Mouse (Mus musculus): ENCODE data around the gene Alcam. TPM values are rescaled to one million over a fixed set of nuclear protein-coding genes. Genes with fewer than 3 reads are reported as not detected.

Gene Alcam
- total RNA-seq, 2 experiments from 2014 or later = 163 to 183 TPM

DNA sequence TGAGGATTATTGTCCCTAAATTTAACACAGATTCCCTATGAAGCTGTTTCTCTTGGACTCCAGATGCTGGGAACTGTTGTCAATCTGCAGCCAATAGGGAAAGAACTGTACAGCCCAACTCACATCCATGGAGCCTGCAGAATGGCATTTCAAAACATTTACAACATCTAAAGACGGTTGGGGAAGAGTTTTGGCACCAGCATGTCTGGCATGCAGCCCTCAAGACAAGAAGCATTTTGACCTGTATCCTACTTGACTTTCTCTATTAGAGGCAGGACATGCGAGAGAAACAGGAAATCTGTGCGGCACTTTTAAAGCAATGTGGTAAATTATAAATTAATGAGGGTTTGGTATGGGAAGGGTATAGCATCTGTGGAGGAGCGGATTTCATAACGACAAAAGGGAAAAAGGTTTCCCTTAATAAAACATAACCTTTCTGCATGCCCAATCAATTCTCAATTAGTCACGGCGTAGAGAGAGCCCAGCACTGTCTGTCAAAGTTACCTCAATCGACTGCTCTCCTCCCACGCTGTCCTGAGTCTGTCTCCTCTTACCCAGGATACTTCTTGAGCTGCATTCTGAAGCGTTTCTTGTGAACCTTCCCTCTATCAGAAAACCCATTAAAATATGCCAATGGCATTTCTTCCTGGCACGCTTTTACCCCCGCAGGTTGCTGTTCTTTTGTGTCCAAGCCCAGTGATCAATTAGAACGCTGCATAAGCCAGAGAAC, 70.3 kb downstream of the Alcam start:
- intact Hi-C loops (cut with DNase I) = no loop called here
- DNase-seq (ENCODE audit: low spot score in 2 of 2) = no peak

DNA sequence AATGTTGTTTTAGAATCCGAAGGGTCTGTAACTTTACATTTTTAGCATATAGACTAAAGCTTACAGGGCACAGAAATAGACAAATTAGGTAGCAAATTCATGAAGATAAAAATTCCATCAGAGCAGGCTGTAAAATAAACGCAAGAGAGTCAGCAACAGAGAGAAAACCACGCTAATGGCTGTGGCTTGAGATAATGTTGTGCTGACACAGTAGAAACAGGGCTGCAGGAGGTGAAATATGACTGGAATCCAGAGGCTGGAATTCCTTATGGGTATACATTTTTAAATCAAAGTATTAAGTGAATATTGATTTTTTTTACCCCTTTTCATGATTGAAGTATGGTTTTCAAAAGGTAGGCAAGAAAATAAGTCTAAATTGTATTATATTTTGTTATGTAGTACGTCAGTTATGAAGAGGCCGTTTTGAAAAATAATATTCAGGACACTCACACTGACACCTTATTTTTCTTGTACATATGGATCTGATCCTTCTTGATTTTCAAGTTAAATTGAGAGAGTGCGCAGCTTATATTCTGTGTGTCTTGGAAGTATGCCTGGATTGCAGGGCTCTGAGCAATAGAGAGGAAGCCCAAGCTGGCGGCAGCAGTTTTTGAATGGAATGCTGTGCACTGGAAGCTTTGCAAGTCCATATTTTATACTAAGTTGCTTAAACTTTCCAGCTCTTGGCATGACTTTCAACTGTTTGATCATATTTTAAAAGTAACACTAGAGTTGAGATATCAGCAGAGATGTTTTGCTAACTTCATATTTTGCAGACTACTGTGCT, 74.9 kb downstream of the Alcam start:
- DNase-seq (ENCODE audit: low spot score in 2 of 2) = peak in 1 of 2 experiments; percentile 20
- intact Hi-C loops (cut with DNase I) = no loop called here

DNA sequence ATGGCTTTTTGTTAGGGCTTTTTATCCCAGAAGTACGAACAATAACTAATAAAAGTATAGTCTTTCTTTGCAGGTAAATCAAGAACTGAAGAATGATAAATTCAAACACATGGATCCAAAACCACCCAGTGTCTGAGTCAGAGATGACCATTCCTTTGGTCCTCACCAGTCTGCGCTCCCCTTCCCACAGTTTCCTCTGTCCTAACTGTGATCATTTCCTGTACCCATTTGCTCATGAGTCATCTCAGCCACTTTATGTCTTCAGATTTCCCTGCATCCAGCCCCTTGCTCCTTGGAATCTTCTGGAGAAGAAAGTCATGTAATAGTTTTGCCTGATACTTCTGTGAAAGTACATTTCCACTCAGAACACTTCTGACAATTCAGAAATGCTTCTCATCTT, 77.0 kb downstream of the Alcam start:
- intact Hi-C loops (cut with DNase I) = no loop called here
- no peak for DNase-seq (ENCODE audit: low spot score in 2 of 2)

DNA sequence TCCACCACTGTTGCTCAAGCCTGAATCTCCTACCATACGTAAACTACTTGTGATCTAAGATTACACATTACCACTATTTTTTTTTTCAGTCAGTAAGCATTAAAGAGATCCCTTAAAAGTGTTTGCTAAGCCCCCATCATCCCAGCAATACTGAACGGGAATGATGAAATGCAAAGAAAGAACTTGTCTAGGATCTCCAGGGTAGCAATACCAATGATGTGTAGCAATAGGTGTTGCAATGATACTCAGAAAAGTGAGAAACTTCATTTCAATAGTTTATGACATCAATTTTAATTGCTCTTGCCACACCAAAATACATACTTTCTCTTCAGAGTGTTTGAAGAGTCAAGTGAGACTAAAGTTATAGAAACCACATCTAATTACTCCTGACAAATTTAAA, 81.9 kb downstream of the Alcam start:
- no peak for DNase-seq (ENCODE audit: low spot score in 2 of 2)
- intact Hi-C loops (cut with DNase I) = no loop called here

DNA sequence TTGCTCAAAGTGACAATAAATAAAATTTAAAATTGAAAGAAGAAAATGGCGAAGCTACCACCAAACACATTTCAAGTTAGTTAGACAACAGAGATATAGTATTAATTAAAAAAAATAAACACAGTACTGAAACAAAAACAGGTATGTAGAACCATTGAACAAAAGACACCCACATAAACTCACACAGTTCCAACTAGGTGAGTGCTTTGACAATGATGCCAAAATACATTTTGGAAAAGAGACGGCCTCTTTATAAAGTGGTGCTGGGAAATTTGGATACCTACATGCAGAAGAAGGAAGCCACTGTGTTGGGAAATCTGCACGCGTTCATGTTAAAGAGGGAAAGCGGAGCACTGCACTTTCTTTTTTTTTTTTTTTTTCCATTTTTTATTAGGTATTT, 85.4 kb downstream of the Alcam start:
- intact Hi-C loops (cut with DNase I) = no loop called here
- DNase-seq (ENCODE audit: low spot score in 2 of 2) = no peak

DNA sequence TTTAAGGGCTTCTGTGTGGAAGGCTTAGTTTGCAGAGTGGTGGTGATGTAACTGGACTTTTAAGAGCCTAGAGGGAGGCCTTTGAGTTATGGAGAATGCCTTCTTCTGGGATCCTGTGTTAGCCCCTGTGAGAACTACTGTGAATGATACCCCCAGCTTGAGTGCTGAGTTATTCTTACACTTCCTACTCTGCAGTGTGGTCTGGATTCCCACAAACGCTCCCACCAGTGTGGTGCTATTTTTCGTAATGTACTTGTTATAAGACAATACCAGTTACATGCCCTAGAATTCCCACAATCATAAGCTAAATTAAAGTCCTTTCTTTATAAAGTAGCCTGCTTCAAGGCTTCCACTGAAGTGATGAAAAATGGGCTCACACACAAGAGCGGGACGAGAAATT, 87.0 kb downstream of the Alcam start:
- intact Hi-C loops (cut with DNase I) = no loop called here

DNA sequence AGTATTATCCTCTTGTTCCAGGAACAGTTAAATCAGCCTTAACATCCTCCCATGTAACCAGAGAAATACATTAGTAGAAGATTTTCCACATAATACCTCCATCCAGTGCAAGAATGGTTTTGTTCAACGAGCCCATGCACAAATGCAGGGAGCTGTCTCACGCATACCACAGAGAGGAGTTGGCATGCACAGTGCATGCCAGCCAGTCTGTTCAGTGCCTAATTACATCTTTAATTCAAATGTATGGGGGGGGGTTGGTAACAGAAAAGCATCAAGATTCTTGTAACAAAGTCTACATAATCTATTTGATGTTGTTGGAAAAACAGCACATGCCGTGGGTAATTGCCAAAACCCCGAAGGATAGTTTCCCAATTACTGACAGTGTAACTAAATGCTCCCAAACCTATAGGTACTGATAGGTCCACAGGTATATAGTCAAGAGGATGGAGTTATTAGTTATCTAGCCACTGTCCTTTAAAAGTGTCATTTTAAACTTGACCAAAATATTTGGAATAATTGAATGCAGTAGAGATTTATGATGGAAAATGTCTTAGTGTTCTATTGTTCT, 89.8 kb downstream of the Alcam start:
- intact Hi-C loops (cut with DNase I) = no loop called here

More for the DNA sequence above, 87.0 kb downstream of the Alcam start:
- peak in 1 of 2 experiments; percentile 60 for DNase-seq (ENCODE audit: low spot score in 2 of 2)

DNA sequence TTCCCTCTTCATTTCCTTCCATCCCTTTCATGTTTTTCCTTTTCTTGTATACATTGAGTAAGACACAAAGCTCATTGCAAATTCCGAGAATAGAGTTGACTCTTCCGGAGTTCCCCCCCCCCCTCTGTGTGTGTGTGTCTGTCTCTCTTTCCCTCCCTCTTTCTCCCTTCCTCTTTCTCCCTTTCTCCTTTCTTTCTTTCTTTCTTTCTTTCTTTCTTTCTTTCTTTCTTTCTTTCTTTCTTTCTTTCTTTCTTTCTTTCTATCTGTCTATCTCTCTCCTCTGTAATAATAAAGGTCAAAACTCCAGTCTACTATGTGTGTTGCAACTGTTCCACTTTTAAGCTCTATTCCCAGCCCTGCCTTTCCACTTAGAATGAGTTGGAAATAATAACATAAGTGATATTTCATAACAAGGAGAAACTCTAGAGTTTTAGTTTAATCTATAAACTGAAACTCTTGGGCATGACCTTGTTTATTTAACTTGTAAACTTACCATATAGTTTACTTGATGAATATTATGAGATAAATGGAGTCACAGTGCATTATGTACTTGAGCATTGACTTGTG, 110.3 kb downstream of the Alcam start:
- intact Hi-C loops (cut with DNase I) = no loop called here
- DNase-seq (ENCODE audit: low spot score in 2 of 2) = no peak

More for the DNA sequence above, 89.8 kb downstream of the Alcam start:
- DNase-seq (ENCODE audit: low spot score in 2 of 2) = no peak

DNA sequence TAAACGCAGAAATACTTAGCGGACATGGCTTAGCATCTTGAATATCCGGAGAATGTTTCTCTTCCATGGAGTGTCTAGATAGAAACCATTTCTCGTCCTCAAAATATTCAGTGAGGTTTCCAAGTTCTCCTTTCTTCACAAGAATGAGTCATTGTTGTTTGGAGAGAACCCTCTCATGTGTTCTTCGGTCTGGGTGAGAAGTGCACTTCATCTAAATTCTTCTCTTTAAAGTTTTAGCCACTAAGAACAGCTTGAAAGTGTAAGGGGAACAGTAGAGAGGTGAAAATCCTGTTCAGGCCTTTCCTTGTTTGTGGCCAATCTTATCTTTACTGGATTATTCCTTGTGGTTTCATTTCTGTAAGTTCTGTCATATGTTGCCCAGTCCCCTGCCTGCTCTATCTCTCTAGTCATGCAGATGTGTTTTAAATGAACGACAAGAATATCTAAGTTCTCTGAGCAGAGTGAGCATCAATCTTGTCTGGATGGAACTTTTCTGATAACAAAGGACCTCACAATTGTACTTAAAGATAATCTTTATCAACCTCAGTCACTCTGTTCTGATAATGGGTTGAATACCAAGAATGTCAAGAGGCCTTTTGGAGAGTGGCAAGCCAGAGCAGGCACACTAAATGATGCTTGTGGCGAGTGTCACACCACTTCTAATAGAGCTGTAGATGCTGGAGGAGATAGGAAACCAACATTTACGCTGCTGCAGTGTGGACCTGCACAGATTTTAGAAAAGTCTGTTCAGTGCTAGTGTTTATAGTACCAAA, 111.0 kb downstream of the Alcam start:
- intact Hi-C loops (cut with DNase I) = no loop called here
- DNase-seq (ENCODE audit: low spot score in 2 of 2) = peak in 1 of 2 experiments; percentile 32

DNA sequence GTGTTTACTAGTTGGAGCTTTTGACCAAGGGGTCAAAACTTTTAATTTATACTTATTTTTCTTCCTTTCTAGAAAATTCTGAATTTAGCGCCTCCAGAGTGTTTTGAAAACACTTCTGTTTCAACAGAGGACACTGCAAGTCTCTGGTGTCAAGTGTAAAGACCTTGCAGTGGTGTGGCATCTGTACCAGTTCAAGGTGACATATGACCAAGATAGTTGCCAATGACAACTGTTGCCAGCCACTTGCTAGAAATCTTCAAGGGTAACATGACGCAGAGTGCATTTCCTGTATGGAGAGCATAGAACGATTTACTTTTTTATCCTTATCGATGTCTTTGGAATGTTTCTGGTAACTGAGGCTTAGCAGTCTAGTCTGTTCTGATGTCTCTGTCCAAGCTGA, 119.8 kb downstream of the Alcam start:
- intact Hi-C loops (cut with DNase I) = no loop called here
- DNase-seq (ENCODE audit: low spot score in 2 of 2) = no peak

DNA sequence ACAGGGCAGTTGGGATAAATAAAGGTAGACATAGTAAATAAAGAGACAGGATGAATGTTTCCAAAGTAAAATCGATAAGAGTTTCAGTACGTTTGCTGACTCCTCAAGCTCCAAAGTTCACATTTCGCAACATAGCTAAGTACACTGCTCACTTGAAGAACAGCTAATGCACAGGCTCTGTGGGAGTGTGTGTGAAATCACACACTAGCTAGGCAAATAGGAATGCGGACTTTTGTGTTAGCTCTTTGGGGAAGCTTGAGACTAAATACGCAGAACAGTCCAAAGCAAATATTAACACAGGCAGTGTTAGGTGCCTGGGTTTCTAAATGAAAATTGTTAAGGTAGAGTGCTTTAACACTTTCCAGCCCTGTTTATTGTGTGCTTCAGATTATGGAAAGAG, 120.2 kb downstream of the Alcam start:
- DNase-seq (ENCODE audit: low spot score in 2 of 2) = no peak
- intact Hi-C loops (cut with DNase I) = no loop called here

DNA sequence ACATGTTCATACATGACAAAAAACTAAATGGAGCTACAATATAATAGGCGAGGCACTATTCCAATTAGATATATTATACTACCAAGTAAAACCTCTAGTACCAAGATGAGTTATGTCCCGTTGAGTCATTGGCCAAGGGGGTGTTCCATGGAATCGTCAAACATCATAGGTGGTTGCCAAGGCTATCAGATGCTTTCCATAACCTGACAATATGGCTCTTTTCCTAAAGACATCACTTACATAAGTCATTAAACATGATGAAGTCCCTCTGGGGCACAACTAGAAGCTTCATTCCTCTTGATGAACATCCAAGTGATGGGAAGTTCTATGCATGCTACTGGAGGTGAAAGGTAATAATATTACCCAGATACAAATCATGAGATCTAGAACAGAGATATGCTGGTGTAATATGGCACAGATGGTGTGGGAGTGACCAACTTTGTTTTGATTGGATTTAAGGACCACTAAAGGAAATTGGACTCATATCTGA, 122.5 kb downstream of the Alcam start:
- no peak for DNase-seq (ENCODE audit: low spot score in 2 of 2)
- intact Hi-C loops (cut with DNase I) = no loop called here

DNA sequence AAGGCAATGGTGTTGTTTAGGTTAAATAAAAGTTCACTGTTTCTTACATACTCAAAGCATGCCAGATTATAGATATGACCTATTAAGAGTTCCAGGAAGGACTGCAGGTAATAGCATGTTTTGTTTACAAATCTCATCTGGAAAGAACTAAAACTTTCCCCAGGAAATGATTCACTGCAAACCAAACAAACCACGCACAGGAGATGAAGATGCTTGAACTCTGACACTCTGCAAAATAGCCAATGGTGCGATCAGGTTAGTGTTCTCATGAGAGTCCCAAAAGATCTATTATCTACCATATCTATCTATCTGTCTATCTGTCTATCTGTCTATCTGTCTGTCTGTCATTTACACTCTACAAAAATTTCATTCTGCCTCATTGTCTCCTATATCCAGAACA, 124.5 kb downstream of the Alcam start:
- intact Hi-C loops (cut with DNase I) = no loop called here
- DNase-seq (ENCODE audit: low spot score in 2 of 2) = no peak

DNA sequence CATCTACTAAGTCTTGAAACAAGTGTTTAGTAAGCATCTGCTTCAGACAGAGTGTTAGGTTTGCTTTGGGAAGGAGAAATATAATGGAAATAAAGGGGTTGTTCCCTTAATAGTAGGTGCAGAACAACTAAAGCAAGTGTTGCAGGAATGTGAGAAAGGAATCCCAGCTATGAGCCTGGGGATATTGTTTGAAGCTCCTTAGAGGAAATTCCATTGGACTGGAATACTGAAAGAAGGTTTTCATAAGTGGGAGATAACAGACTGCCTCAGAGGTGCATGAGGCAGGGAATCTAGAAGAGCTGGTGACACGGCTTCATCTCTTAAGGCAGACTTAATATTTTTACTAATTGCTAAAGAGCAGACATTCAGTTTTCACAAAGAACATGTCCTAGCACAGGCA, 134.6 kb downstream of the Alcam start:
- intact Hi-C loops (cut with DNase I) = no loop called here

DNA sequence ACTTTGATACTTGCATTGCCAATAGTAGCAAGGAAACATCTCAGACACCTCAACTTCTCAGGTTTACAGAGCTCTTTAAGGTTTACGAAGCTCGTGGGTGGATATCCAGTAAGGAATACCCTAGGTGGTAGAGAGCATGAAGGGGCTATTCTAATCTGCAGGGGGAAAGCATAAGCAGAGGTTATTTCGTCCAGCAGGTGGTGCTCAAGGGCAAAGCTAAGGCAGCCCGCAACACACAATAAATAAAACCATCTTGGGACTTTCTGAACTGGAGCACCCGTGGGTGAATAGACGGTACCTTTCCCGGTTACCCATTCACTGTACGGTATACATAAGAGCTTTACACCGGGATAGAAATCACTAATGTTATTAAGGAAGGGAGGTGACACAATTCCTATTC, 142.8 kb downstream of the Alcam start:
- DNase-seq (ENCODE audit: low spot score in 2 of 2) = peak; percentile 73 to 84
- intact Hi-C loops (cut with DNase I) = loop anchor here (1.0 to 2.0 kb wide), 2 partner anchors 140 to 956 kb away; no protein-coding TSS in a partner anchor

More for the DNA sequence above, 134.6 kb downstream of the Alcam start:
- no peak for DNase-seq (ENCODE audit: low spot score in 2 of 2)

DNA sequence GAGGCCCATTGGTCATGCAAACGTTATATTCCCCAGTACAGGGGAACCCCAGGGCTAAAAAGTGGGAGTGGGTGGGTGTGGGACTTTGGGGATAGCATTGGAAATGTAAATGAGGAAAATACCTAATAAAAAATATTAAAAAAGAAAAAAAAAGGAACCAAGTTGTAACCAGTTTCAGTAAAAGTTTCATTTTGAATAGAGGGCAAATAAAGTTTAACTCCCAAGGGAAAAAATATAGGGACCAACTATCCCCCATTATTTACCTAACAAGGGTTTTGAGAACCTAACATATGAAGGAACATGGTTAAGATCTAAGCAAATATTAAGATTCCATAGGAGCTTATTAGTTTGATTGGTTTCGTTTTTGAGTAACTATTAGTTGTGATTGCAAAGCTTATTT, 146.9 kb downstream of the Alcam start:
- intact Hi-C loops (cut with DNase I) = no loop called here
- no peak for DNase-seq (ENCODE audit: low spot score in 2 of 2)

DNA sequence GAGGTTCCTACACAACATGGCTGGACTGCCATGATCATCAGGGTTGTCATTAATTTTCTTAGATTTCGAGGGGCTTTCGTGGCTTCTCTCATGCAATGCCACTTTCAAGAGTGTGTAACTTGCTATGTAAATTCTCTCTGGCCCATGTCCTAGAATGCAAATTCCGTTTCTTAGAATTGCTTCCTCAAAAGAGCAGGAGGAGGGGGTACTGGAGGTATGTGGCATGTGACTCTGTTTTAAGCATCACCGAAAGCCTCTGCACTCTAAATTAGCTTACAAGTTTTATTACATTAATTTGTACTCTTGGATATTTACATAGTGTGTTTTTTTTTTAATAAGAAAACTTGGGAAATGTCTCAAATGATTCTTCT, 150.4 kb downstream of the Alcam start:
- peak in 1 of 2 experiments; percentile 14 for DNase-seq (ENCODE audit: low spot score in 2 of 2)
- intact Hi-C loops (cut with DNase I) = no loop called here

DNA sequence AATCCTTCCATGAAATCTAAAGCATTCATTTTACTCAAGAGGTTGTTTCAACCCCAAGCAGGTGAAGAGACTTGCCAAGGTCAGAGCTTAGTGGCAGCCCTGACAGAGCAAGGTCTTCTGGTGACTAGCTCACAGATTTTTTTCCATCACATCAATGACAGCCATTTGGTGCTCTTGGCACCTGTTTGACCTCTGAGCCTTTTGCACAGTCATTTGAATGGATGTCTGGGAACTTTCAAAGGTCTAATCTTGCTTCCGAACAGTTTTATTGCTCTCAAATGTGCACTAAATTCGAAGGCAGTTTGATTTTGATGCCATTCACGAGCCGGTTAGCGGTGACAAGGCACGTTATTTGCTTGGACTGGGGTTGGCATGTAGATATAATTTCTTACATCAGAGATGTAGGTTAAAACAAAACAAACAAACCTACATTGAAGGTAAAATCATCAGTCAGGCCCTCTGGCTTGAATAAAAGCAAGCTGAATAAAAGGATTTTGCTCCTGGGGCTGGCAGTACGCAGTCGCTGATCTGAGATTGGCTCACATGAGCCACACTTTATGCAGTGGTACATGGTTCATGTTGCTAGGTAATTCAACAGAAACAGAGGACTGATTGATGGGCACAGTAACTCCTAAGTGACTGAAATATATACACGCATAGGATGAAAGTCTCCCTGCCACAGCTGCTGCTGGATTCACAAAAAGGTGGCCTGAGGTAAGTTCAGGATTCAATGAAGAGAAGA, 150.9 kb downstream of the Alcam start:
- intact Hi-C loops (cut with DNase I) = no loop called here

DNA sequence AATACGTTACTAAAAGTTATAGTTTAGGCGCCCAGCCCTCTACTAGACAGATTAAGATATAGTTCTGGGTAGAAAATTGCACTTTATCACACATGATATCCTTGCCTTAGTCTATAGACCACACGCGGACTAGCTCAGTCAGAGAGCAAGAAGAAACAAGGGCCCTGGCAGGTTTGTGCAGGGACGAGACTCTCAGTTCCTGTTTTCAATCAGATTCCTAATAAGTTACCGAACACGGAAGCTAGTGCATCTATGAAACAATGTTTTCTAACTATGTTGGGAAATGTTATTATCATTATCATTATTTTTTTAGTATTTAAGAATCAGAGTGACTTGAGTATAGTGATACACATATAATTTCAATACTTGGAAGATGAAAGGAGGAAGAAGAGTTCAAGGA, 152.1 kb downstream of the Alcam start:
- intact Hi-C loops (cut with DNase I) = no loop called here
- no peak for DNase-seq (ENCODE audit: low spot score in 2 of 2)

More for the DNA sequence above, 150.9 kb downstream of the Alcam start:
- no peak for DNase-seq (ENCODE audit: low spot score in 2 of 2)

All from left cerebral cortex, postnatal 25 days (tissue).